Mouse (Mus musculus) myocyte (in vitro differentiated cells): Measurements from ENCODE around the gene Cby1.

Source experiments
- CEBPB ChIP-seq: IDR thresholded peaks from 2 replicates; pipeline ENCODE4 v1.6.1; 2011; ENCODE audit warnings: mild to moderate bottlenecking, moderate library complexity; ENCODE audit not compliant: poor library complexity, insufficient read depth, severe bottlenecking
- E2F4 ChIP-seq: IDR thresholded peaks from one replicate; pipeline ENCODE4 v1.6.1; 2011; ENCODE audit warnings: mild to moderate bottlenecking, control low read depth, moderate library complexity; ENCODE audit not compliant: insufficient read depth
- MAX ChIP-seq: IDR thresholded peaks from one replicate; pipeline ENCODE4 v1.6.1; 2011; ENCODE audit warnings: low read depth, mild to moderate bottlenecking, control low read depth
- MYOD1 ChIP-seq, 3 experiments: IDR thresholded peaks; one replicate each; pipeline ENCODE4 v1.6.1; 2011; ENCODE audit warnings: control low read depth in 2 of 3, low read depth in 2 of 3, mild to moderate bottlenecking in 2 of 3, moderate library complexity in 1 of 3; ENCODE audit not compliant: insufficient read length in 2 of 3, control insufficient read depth in 1 of 3
- MYOG ChIP-seq, 3 experiments: IDR thresholded peaks; one replicate each; pipeline ENCODE4 v1.6.1; 2011; ENCODE audit warnings: control low read depth in 2 of 3, low read depth in 2 of 3, mild to moderate bottlenecking in 2 of 3; ENCODE audit not compliant: insufficient read length in 2 of 3, control insufficient read depth in 1 of 3, insufficient read depth in 1 of 3
- POLR2A ChIP-seq: IDR thresholded peaks from one replicate; pipeline ENCODE4 v1.6.1; 2011; ENCODE audit warnings: low read depth, mild to moderate bottlenecking, control low read depth, moderate library complexity; ENCODE audit not compliant: insufficient read length
- POLR2AphosphoS2 ChIP-seq: IDR thresholded peaks from one replicate; pipeline ENCODE4 v1.6.1; 2011; ENCODE audit warnings: low read depth, control low read depth; ENCODE audit not compliant: insufficient read length
- REST ChIP-seq: IDR thresholded peaks from one replicate; pipeline ENCODE4 v1.6.1; 2011; ENCODE audit warnings: mild to moderate bottlenecking, control low read depth, moderate library complexity; ENCODE audit not compliant: insufficient read depth, insufficient read length
- USF1 ChIP-seq: IDR thresholded peaks from one replicate; pipeline ENCODE4 v1.6.1; 2011; ENCODE audit warnings: low read depth, mild to moderate bottlenecking, control low read depth, moderate library complexity

DNA sequence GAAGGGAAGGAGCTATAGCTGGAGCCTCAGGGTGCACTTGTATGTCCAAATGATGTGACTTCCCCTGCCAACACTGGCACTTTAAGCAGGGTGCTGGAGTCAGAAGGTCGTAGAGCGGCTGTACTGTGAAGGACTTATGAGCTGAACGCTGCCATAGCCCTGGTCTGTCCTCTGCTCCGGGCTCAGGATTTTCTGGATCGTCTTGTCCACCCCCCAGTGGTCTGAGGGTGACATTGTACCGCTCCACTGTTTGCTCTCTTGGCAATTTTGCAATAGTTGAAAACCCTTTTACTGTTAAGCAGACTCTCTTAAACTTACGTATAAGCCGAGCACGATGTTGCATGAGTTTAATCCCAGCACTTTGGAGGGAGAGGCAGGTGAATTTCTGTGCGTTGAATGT lies 10.2 kb downstream of the Cby1 start:
- TF ChIP-seq POLR2A (no peak), MYOG (IDR thresholded peaks at IDR 0.05; ENCODE audit: control insufficient read depth in 1 of 3, insufficient read depth in 1 of 3, insufficient read length in 2 of 3, low read depth in 2 of 3) (no peak), POLR2AphosphoS2 (no peak), USF1 (no peak), MYOD1 (IDR thresholded peaks at IDR 0.05; ENCODE audit: control insufficient read depth in 1 of 3, insufficient read length in 2 of 3, low read depth in 2 of 3) (no peak), E2F4 (no peak), REST (no peak), CEBPB (no peak), MAX (no peak)
